Mouse (Mus musculus): ENCODE data around the gene Vmn2r97.
"Not testable (repeated sequence)": the region's sequence is repeated elsewhere in the genome, so short reads cannot be mapped to it uniquely, and the experiment has no call there.

The Vmn2r97 gene

DNA sequence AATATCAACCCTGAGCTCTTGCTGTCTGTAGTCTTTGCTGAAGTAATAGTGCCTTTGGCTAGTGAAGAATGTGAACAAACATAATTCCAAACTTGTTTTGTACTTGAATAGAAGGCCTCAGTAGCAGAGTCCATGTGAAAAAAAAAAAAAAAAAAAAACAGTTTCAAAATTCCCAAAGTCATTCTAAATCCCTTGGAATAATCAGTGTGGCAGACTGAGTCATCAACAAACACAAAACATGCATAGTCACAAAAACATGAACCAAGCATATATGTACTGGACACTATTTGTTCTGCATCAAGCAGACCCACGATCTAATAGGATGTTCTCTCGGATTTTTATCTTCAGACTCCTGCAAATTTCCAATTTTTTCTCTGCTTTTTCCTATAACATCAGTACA lies at the start of gene Vmn2r97:
TSS of gene Vmn2r97 (plus strand) at position 301 of the 400 bp plus-strand sequence.
- DNase-seq (ENCODE audit: low spot score) = not testable (repeated sequence)

DNA sequence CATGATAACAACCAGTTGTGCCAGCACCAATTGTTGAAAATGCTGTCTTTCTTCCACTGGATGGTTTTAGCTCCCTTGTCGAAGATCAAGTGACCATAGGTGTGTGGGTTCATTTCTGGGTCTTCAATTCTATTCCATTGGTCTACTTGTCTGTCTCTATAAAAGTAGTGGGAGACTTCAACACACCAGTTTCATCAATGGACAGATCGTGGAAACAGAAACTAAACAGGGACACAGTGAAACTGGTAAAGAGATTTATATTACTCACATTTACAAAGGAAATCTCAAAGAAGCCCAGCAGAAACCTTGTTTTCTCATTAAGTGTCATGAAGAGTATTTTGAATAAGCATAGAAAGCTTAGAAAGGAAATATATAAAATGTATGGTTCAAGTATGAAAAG lies 31.7 kb upstream of the Vmn2r97 start:
- DNase-seq (ENCODE audit: low spot score) = not testable (repeated sequence)

DNA sequence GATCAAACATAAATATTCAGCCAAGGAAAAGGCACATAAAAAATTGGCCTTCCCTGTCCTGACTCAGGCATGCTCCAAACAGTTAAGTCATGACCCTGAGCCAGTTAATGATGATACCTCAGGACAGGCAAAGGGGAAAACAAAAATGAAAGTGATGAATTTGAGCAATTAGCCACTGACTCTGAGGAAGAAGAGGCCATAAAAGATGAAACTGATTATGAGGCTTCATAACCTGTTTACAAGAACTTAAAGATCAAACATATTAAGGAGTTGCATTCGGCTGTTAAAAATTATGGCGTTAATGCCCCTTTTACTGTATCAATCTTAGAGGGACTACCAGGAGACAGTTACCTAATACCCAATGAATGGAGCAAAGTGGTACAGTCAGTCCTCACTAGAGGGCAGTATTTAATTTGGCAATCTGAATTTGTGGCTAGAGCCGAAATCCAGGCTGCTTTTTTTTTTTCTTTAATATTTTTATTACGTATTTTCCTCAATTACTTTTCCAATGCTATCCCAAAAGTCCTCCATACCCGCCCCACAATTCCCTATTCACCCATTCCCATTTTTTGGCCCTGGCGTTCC lies 24.3 kb upstream of the Vmn2r97 start:
- DNase-seq (ENCODE audit: low spot score) = no peak

DNA sequence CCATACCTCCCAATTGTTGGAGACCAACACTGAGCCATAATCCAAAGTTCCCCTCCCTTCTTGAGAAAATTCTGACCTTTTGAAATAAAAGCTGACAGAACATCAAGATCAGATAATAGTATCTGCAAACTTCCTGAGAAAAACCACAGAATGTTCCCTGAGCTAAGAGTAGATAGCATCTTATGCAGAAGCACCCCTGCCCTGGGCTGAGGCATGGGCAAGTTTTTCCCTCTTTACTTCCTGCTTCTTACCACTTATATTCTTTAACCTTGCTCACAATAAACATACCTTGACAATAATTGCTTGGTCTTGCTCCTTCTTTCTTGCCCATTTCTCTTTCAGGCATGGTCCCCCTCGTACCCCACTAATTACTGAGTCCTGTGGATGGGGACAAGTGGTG lies 43.7 kb downstream of the Vmn2r97 start:
- DNase-seq (ENCODE audit: low spot score) = not testable (repeated sequence)

DNA sequence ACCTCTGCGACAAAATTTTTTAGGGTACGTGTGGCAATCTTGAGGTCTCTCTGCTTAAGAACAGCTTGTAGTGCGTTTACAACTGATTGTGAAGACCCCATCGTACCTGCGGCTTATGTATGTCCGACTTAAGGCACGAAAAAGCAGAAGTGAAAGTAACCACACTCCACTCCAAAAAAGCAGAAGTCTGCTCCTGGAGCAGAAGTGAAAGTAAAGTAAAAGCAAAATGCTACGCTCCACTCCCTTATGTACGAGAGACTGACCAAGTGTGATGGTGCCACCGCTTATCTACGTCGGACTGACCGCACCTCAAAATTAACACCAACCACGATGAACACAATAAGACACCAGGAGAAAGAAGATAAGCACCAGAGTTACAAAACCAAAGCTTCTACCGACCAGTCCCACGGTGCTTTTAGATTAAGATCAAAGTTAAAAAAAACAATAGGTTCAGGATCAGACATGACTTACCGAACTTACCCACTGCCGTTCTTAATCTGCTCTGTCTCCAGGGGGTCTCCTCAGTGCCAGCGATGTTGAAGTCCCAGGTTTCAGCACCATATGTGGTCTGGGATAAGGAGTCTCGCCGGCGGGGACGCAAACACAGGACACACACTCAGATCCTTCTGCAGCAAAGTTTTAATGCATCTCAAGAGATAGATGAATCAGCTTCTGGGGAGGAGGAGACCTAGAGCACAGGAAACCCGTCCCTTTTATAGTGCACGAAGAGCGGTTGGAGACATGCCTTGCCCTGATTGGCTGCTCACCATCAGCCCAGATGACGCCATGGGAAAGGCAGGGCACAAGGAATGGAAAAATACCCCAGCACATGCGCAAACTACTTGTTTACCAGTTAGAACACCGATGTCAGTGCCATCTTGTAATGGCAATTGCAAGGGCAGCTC lies 54.5 kb downstream of the Vmn2r97 start:
- DNase-seq (ENCODE audit: low spot score) = no peak

All from ovary, postnatal 14 days (tissue).